Mouse (Mus musculus) gastrocnemius, adult 18-20 months (tissue): Measurements from ENCODE around the gene Popdc3. TPM values are rescaled to one million over a fixed set of nuclear protein-coding genes. Genes with fewer than 3 reads are reported as not detected.

Source experiments
- total RNA-seq, 2 experiments: library from RNA; stranded (reverse); gene quantifications; 2 replicates each; pipeline ENCODE4 v1.2.3; 2021

The Popdc3 gene
- total RNA-seq, 2 experiments from 2014 or later: 50.9 to 64.4 TPM

Other genes starting within 250 kb of the Popdc3 start
- gene Prep, start 110.9 kb upstream of the Popdc3 start, total RNA-seq: 1 to 10 TPM; 6.0 to 6.9 TPM
- gene Bves, start 157.7 kb downstream of the Popdc3 start, total RNA-seq: 10 to 100 TPM; 34.5 to 37.2 TPM